Mouse (Mus musculus): ENCODE data around the gene Ddx42. TPM values are rescaled to one million over a fixed set of nuclear protein-coding genes. Genes with fewer than 3 reads are reported as not detected.

Gene Ddx42
- 2.5 and 3.0 TPM in 2 replicates for polyA plus RNA-seq (2012; rRNA removed; ENCODE audit: low replicate concordance)

DNA sequence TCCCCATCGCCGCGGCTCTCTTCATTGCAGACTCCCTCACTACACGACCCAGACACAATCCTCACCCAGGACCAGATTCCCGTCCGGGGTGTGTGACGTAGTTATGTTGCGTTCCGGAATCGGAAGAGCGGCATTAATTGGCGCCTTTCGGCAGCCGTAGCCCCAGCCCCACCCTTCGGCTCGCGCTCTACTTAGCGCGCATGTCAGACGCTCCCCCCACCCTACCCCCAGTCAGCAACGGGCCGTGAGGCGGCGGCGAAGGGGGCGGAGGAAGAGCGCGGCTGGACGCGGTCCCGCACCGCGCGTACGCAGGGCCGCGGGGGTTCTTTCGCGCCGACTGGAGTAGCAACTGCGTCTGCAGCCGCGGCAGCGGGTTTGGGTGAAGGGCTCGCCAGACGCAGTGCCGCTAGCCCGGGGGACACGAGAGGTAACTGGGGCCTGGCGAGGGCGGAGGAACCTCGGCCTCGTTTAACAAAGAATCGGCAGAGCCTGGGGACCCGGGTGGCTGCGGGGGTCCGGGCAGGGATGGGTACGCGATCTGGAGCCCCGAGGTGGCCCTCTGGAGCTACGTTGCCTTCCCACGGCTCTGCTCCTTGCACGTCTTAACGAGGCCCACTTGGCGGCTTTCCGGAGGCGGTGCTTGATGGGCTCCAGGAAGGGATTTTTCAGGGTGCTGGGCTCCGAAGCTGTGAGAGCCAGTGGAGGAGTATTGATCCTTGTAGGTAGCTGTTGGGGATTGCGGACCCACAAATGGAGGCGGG lies at the start of gene Ddx42:
TSS of gene Ddx42 (plus strand) at position 197 of the 761 bp plus-strand sequence.

GRCm38 (mm10) chr11:106202123-106202465 lies 14.6 kb upstream of the Ddx42 start, which contains the start of gene Strada:
TSS of gene Strada (minus strand) at chr11:106202168.

DNA sequence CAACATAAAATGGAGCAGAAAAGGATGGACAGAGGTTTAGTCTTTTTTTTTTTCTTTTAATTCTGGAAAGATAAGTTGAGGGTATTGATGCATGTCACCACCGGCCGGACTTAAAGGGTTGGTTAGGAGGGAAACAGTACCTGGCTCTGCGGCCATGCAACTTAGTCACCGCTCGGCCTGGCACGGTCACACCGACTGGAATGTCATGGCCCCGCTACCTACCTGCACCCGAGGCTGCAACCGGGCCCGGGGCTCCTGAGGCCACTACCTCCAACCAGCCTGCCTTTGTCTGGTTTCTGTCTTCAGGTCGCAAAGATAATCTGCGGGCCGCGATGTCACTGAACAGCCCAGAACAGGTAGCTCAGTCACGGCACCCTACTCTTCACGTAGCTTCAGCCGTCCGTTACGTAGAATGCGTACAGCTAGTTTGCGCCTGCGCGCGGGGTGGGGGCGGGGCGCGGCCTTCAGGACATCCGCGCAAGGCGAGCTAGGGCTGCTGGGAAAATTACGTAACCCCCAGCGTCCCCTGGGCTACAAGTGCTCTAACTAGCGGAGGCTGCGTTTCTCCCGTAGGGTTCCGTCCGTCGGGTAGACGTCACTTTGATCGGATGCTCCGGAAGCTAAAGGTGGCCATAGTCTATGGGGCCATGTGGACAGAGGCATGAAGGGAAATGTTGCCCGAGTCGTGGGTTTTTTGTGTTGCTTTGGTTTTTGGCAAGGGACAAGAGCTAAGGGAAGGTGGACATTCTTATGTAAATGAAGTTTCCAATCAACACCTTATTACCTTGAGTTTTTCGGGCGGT lies 598 bp upstream of the Ddx42 start, which contains the start of gene Ccdc47:
TSS of gene Ccdc47 (minus strand) at position 418 of the 803 bp plus-strand sequence.

GRCm38 (mm10) chr11:106255685-106256451 lies 39.1 kb downstream of the Ddx42 start, which contains the start of the genes Ftsj3 and Psmc5:
TSS of gene Ftsj3 (minus strand) at chr11:106256079.
TSS of gene Psmc5 (plus strand) at chr11:106256154.

GRCm38 (mm10) chr11:106272644-106273310 lies 56.1 kb downstream of the Ddx42 start, which contains the start of gene Smarcd2:
TSS of gene Smarcd2 (minus strand) at chr11:106272972.

DNA sequence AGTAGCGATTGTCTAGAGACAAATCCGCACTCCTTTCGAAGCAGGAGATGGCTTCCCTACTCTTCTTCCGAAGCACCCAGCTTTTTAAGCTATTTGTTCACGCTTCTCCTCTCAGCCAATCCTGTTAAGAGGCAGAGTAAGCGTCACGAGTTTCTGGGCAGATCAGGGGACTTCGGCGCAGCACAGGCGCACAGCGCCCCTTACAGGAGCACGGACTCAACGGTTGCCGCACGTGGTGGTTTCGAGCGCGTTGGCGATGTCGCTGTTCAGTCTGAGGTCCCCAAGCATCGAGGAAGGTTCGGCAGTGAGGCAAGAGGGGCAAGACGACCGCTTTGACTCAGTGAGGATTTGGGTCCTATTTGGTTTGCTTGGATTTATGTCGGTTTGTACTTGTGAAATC lies 59.7 kb downstream of the Ddx42 start, which contains the start of gene Tcam1:
TSS of gene Tcam1 (plus strand) at position 219 of the 400 bp plus-strand sequence.

Other genes starting within 250 kb of the Ddx42 start
- 154 and 931 TPM in 2 replicates for gene Ace, start 249.0 kb upstream of the Ddx42 start, polyA plus RNA-seq (2012; rRNA removed; ENCODE audit: low replicate concordance)
- not detected in 2 replicates for gene Ace3, start 222.3 kb upstream of the Ddx42 start, polyA plus RNA-seq (2012; rRNA removed; ENCODE audit: low replicate concordance)
- 1.1 and 2.2 TPM in 2 replicates for gene Kcnh6, start 208.8 kb upstream of the Ddx42 start, polyA plus RNA-seq (2012; rRNA removed; ENCODE audit: low replicate concordance)
- 34.0 and 47.0 TPM in 2 replicates for gene Dcaf7, start 180.1 kb upstream of the Ddx42 start, polyA plus RNA-seq (2012; rRNA removed; ENCODE audit: low replicate concordance)
- gene Taco1, start 150.9 kb upstream of the Ddx42 start, polyA plus RNA-seq (2012; rRNA removed; ENCODE audit: low replicate concordance), result 11.2 and 12.8 TPM in 2 replicates
- 7.4 and 7.6 TPM in 2 replicates for gene Map3k3, start 132.3 kb upstream of the Ddx42 start, polyA plus RNA-seq (2012; rRNA removed; ENCODE audit: low replicate concordance)
- not detected in 2 replicates for gene Gm10840, start 56.1 kb upstream of the Ddx42 start, polyA plus RNA-seq (2012; rRNA removed; ENCODE audit: low replicate concordance)
- gene Limd2, start 56.1 kb upstream of the Ddx42 start, polyA plus RNA-seq (2012; rRNA removed; ENCODE audit: low replicate concordance), result 16.2 and 20.3 TPM in 2 replicates
- gene Strada, start 14.8 kb upstream of the Ddx42 start, polyA plus RNA-seq (2012; rRNA removed; ENCODE audit: low replicate concordance), result 5.2 and 7.4 TPM in 2 replicates
- 2.6 and 3.5 TPM in 2 replicates for gene Ccdc47, start 582 bp upstream of the Ddx42 start, polyA plus RNA-seq (2012; rRNA removed; ENCODE audit: low replicate concordance)
- gene Ftsj3, start 39.2 kb downstream of the Ddx42 start, polyA plus RNA-seq (2012; rRNA removed; ENCODE audit: low replicate concordance), result 1.5 and 6.2 TPM in 2 replicates
- gene Psmc5, start 39.2 kb downstream of the Ddx42 start, polyA plus RNA-seq (2012; rRNA removed; ENCODE audit: low replicate concordance), result 11.1 and 14.4 TPM in 2 replicates
- 61.0 and 82.0 TPM in 2 replicates for gene Smarcd2, start 56.0 kb downstream of the Ddx42 start, polyA plus RNA-seq (2012; rRNA removed; ENCODE audit: low replicate concordance)
- gene Tcam1, start 59.7 kb downstream of the Ddx42 start, polyA plus RNA-seq (2012; rRNA removed; ENCODE audit: low replicate concordance), result not detected in 2 replicates
- gene Gh, start 84.9 kb downstream of the Ddx42 start, polyA plus RNA-seq (2012; rRNA removed; ENCODE audit: low replicate concordance), result 0.19 TPM in 1 of 2 replicates, not detected in the other
- gene Cd79b, start 97.8 kb downstream of the Ddx42 start, polyA plus RNA-seq (2012; rRNA removed; ENCODE audit: low replicate concordance), result 5.9 and 13.6 TPM in 2 replicates
- 0.02 and 0.08 TPM in 2 replicates for gene Scn4a, start 136.4 kb downstream of the Ddx42 start, polyA plus RNA-seq (2012; rRNA removed; ENCODE audit: low replicate concordance)
- gene Prr29, start 148.5 kb downstream of the Ddx42 start, polyA plus RNA-seq (2012; rRNA removed; ENCODE audit: low replicate concordance), result 0.86 and 1.0 TPM in 2 replicates
- gene Icam2, start 171.1 kb downstream of the Ddx42 start, polyA plus RNA-seq (2012; rRNA removed; ENCODE audit: low replicate concordance), result 8.4 and 10.5 TPM in 2 replicates

Measured in duodenum, adult 2 months (tissue).